Mouse (Mus musculus) C2C12 (cell line): ENCODE measurements at regions not wholly inside any gene's neighbourhood (a gene's known extent, or its start where the extent isn't known, plus 50 kb on each side); places are given as distances from the start of the nearest gene placed in this dataset.

Experiments
- CEBPB ChIP-seq: IDR thresholded peaks from one replicate; pipeline ENCODE4 v1.6.1; 2011; ENCODE audit warnings: low read depth, mild to moderate bottlenecking, control low read depth, moderate library complexity
- CTCF ChIP-seq: IDR thresholded peaks from one replicate; pipeline ENCODE4 v1.5.1; 2011; ENCODE audit not compliant: control insufficient read depth, insufficient read depth, insufficient read length
- MAX ChIP-seq: IDR thresholded peaks from one replicate; pipeline ENCODE4 v1.6.1; 2011; ENCODE audit warnings: mild to moderate bottlenecking, control low read depth

GRCm38 (mm10) chr1:138369953-138370482 is 96.5 kb downstream of the Atp6v1g3 start:
- TF ChIP-seq CTCF (no peak), CEBPB (peak; percentile 93), MAX (no peak)
